Mouse (Mus musculus) cerebellum, adult (tissue): ENCODE measurements around the gene Cdc25a.

Experiments
- ATAC-seq: cut with Nextera tagmentation; 2 replicates; pipeline ENCODE4 v1.9.2; 2017; ENCODE audit warnings: mild to moderate bottlenecking, moderate library complexity, mixed read lengths; ENCODE audit not compliant: insufficient number of reproducible peaks, low FRiP score, low TSS enrichment

Gene Cdc25a

GRCm38 (mm10) chr9:109874797-109875691 lies at the start of gene Cdc25a:
Gene Cdc25a (plus strand): TSS chr9:109875579.
- ATAC-seq = peak; percentile 96

- ATAC-seq = no peak
Measured at GRCm38 (mm10) chr9:109825739-109826138, 49.6 kb upstream of the Cdc25a start.

GRCm38 (mm10) chr9:109826181-109826580 lies 49.2 kb upstream of the Cdc25a start:
- ATAC-seq = no peak

- peak; percentile 90 for ATAC-seq
Measured at GRCm38 (mm10) chr9:109832391-109833087, 42.8 kb upstream of the Cdc25a start, which contains the start of gene Nme6. Gene Nme6 (plus strand): TSS chr9:109832749.

GRCm38 (mm10) chr9:109833088-109833412 lies 42.3 kb upstream of the Cdc25a start:
- no peak for ATAC-seq

GRCm38 (mm10) chr9:109849312-109849758 lies 26.0 kb upstream of the Cdc25a start, which contains the start of gene Camp:
Gene Camp (minus strand): TSS chr9:109849617.
- ATAC-seq = no peak

GRCm38 (mm10) chr9:109850099-109850498 lies 25.3 kb upstream of the Cdc25a start:
- ATAC-seq = no peak

GRCm38 (mm10) chr9:109854341-109854740 lies 21.0 kb upstream of the Cdc25a start:
- ATAC-seq = no peak

GRCm38 (mm10) chr9:109855947-109856346 lies 19.4 kb upstream of the Cdc25a start:
- no peak for ATAC-seq

GRCm38 (mm10) chr9:109862397-109863044 lies 12.9 kb upstream of the Cdc25a start:
- ATAC-seq = peak; percentile 49; the same call in 1 of the 2 replicates

- ATAC-seq = no peak
Measured at GRCm38 (mm10) chr9:109863085-109863484, 12.3 kb upstream of the Cdc25a start.

- no peak for ATAC-seq
Measured at GRCm38 (mm10) chr9:109866218-109866617, 9.2 kb upstream of the Cdc25a start.

GRCm38 (mm10) chr9:109870983-109871572 lies 4.3 kb upstream of the Cdc25a start:
- ATAC-seq = no peak

GRCm38 (mm10) chr9:109875695-109876601 lies 569 bp downstream of the Cdc25a start:
- ATAC-seq = peak; percentile 53

GRCm38 (mm10) chr9:109876756-109877155 lies 1.4 kb downstream of the Cdc25a start:
- no peak for ATAC-seq

GRCm38 (mm10) chr9:109877666-109878065 lies 2.3 kb downstream of the Cdc25a start:
- no peak for ATAC-seq

GRCm38 (mm10) chr9:109879305-109879704 lies 3.9 kb downstream of the Cdc25a start:
- no peak for ATAC-seq

- no peak for ATAC-seq
Measured at GRCm38 (mm10) chr9:109886259-109886658, 10.9 kb downstream of the Cdc25a start.

GRCm38 (mm10) chr9:109887321-109887720 lies 11.9 kb downstream of the Cdc25a start:
- ATAC-seq = no peak
